Mouse (Mus musculus): ENCODE results near the gene Foxa3. TPM values are rescaled to one million over a fixed set of nuclear protein-coding genes. Genes with fewer than 3 reads are reported as not detected.
"Not testable (repeated sequence)": the region's sequence is repeated elsewhere in the genome, so short reads cannot be mapped to it uniquely, and the experiment has no call there.

The Foxa3 gene
- total RNA-seq (2022), result under 1 TPM in 1 of 4 experiments, not detected in 3; 0.12 TPM

- DNase-seq, result peak; percentile 52
Observed at GRCm38 (mm10) chr7:19023357-19023814, at the start of gene Foxa3. Gene Foxa3, minus strand, starts transcription at chr7:19023538.

- not testable (repeated sequence) for DNase-seq
Observed at GRCm38 (mm10) chr7:19071024-19071423, 47.7 kb upstream of the Foxa3 start.

DNA sequence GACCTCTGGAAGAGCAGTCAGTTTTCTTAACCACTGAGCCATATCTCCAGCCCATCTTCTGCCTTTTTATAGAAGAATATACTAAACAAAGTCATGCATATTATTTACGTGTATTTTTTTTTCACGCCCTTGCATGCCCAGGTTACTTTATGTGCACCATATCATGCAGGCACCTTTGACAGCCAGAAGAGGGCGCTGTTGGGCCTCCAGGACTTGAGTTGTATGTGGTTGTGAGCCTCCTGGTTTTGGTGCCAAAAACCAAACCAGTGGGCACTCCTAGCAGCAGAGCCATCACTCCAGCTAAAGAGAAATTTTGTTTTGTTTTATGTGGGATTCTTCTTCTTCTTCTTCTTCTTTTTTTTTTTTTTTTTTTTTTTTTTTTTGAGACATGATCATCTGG is 46.2 kb upstream of the Foxa3 start:
- DNase-seq, result no peak

DNA sequence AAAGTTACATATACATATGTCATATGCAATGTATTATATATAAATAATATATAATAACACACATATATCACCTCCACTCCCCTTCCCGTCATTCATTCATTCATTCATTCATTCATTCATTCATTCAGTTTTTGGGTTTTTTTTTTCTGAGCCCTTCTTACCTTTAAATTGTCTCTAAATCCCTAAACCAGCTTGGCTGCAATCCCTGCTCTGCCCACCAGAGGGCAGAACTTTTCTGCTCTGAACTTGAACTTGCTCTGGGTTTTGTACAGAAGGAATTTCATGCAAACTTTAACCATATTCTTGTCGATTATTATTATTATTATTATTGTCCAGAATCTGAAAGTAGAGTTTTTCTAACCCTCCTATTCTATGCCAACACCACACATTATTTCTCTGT is 45.4 kb upstream of the Foxa3 start:
- DNase-seq, result no peak

DNA sequence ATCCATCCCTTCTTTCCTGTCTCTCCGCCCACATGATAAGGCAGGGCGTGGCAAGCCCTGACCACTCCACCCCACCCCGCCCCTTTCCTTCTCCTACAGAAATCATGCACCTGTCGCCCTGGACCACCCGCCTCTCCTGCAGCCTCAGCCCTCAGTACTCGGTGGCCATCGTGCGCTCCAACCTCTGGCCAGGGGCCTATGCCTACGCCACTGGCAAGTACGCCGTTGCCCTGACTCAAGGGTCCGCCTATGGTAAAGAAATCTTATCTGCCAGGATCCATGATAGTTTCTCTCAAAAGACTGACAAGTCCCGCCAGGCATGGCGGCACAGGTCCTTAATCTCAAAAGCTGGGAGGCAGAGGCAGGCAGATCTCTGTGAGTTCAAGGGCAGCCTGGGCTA is 44.6 kb upstream of the Foxa3 start:
- DNase-seq, result no peak

GRCm38 (mm10) chr7:19067063-19067462 is 43.7 kb upstream of the Foxa3 start:
- DNase-seq, result no peak

- DNase-seq, result no peak
Observed at GRCm38 (mm10) chr7:19065896-19066295, 42.6 kb upstream of the Foxa3 start.

GRCm38 (mm10) chr7:19057405-19057804 is 34.1 kb upstream of the Foxa3 start:
- no peak for DNase-seq

- DNase-seq, result no peak
Observed at GRCm38 (mm10) chr7:19055108-19055507, 31.8 kb upstream of the Foxa3 start.

DNA sequence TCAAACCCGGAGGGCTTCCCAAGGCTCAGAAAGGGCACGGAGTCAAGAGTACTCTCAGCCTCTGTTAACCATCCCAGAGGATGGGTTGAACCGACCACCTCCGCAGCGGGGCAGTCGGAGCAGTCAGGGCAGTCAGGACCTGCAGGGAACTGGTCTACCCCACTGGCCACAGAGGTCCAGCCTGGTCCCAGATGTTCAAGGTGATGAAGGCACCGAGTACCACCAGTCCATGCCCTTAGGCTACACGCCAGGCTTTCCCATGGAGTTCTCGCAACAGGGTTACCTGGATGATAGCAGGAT is 31.4 kb upstream of the Foxa3 start:
- no peak for DNase-seq

DNA sequence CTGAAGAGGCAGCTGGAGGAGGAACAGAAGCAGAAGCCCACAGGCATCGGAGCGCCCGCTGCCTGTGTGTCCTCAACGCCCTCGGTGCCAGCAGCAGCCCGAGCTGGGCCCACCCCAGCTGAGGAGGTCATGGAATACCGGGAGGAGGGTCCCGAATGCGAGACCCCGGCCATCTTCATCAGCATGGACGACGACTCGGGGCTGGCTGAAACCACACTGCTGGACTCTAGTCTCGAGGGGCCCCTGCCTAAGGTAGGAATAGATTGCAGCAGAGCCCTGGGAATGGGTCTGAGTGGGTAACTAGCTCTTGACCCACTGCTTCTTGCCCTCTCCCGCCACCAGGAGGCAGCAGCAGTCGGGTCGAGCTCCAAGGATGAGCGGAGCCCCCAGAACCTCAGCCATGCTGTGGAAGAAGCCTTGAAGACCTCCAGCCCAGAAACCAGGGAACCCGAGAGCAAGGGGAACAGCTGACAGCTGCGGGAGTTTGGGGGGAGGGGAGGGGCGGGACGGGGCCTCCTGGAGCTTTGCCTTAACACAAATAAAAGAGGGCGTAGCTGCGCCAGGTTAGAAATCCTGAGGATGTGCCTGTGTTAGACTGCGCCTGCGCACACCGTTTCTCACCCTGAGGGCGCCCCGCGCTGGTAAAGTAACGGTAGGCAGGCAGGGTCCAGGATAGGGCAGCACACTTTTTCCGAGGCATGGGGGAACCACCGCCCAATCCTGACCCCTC is 30.9 kb upstream of the Foxa3 start, which contains the start of gene Rsph6a:
TSS of gene Rsph6a (plus strand) at position 644 of the 730 bp plus-strand sequence.
- DNase-seq, result no peak

- no peak for DNase-seq
Observed at GRCm38 (mm10) chr7:19053136-19053532, 29.8 kb upstream of the Foxa3 start.

DNA sequence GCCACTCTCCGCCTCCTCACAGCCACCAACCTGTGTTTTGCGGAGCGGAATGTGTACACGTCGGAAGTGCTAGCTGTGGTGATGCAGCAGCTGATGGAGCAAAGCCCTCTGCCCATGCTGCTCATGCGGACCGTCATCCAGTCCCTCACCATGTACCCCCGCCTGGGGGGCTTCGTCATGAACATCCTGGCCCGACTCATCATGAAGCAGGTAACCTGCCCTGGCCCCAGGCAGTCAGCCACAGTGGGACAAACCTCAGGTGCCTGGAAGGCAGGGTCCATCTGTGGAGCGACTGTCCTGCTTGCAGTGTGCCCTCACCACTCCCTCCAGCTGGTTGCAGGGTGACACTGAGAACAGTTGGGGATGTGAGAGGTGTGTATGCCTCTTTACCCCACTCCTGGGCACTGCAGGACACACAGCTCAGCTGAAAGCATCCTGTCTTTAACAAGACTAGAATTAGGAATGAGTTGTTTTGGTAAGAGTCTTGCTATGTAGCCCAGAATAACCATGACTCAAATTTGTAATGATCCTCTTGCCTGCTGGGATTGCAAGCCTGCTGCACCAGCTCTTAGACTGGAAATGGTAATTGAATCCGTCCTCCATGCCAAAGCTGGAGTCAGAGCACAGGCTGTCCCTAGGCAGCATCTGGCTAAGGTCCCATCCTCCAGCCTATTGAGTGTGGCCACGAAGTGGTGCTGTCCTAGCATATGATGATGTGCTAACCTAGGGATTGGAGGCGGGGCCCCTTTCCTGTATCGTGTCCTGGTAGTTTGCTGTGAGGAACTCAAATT is 29.2 kb upstream of the Foxa3 start:
- no peak for DNase-seq

DNA sequence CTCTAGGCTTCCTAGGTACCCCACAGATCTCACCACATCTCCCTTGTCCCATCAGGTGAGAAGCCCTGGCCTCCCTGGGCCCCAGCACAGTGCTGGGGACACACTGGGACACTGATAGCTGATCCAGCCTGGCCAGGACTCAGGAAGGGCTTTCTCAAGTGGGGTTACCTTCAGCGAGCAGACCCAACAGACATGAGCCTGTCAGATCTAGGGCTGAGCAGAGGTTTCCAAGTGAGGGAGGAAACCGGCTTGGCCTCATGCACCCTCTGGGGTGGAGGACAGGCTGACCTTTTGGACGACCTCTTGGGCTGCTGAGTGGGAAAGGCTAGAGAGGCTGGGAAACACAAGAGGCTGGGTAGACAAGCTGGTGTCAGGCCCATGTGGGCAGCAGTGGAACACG is 27.8 kb upstream of the Foxa3 start:
- DNase-seq, result no peak

DNA sequence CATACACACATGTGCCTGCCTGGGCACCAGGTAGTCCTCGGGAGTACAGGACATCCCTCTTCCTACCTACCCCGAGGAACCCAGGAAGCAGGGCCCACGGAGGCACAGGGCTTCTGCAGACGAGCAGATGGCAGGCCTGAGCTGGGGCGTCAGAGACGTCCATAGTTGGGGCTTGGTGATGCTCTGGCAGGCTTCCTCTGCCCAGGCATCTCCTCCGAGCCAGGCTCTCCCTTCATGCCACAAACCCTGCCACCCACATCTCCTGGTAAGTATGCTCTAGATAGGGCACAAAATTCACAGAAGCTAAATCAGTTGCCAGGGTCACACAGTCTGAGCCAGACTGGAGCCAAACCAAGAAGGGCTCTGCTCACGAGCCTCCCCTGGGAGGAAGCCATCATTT is 26.8 kb upstream of the Foxa3 start:
- DNase-seq, result no peak

DNA sequence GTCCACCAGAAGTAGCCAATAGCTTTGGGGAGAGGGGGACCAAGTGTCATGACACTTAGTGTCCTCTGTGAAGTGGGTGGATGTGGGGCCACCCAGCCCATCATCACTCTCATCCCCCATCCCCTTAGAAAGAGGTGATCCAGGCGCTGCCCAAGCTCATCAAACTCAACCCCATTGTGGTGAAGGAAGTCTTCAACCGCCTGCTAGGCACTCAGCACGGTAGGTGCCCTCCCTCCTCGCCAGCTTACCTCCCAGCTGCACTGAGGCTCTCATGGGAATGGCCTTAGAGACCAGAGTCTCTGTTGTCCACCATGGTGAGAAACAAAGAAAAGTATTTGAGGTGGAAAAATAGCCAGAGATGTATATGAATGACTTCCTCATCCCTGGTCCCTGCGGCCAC is 25.9 kb upstream of the Foxa3 start:
- no peak for DNase-seq

- DNase-seq, result no peak
Observed at GRCm38 (mm10) chr7:19048006-19048527, 24.7 kb upstream of the Foxa3 start.

DNA sequence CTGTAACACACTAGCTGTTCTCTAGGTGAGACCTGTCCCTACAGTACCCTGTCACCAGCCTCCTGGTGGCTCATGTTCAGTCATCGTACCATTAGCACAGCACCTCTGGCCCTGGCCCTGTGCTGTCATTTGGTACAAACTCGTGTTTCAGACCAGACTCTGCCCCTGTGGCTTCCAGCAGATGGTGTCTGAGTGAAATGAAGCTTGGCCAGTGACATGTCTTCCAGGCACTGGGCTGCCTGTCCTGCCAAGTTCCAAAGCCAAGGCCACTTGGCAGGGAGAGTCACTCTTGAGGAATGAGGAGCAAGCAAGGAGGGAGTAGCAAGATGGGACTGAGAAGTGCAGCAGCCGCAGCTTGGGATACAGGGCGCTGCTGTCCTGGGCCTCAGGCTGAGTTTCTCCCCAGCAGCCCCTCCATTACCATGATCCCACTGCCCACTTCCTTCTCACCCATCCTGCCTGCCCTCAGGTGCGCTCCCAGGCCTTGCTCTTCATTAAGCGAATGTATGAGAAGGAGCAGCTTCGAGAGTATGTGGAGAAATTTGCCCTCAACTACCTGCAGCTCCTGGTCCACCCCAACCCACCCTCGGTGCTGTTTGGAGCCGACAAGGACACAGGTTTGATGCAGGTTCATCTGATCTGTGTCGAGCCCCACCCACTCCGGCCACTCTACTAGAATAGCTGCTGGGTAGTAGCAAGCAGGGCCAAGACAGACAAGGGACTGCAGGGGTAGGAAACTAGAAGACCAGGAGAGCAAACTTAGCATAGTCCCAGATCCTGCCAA is 23.1 kb upstream of the Foxa3 start:
- DNase-seq, result peak; percentile 86

GRCm38 (mm10) chr7:19044616-19045015 is 21.3 kb upstream of the Foxa3 start:
- peak; percentile 50 for DNase-seq

GRCm38 (mm10) chr7:19031641-19032040 is 8.3 kb upstream of the Foxa3 start:
- DNase-seq, result no peak

DNA sequence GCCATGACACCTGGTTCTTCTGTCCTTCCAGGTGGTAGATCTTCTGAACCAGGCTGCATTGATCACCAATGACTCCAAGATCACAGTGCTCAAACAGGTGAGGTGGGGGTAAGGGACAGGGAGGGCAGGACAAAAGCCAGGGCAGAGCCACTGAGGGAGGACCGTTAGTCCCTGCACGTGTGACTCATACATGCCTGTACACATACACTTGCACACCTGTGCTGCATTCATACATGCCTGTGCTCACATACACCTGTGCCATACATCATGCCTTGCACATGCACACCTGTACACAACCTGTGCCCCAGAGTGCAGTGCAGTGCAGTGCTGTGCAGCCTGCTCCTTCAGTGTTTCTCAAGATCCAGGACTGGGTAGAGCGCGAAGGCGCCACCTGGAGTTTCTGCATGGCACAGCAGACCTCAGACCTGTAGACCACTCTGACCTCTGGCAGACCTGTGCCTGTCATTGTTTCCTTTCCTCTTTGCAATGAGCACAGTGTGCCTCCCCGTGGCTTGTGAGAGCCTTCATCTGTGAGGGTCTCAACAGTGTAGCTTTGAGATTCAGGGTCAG is 5.8 kb upstream of the Foxa3 start:
- no peak for DNase-seq

GRCm38 (mm10) chr7:19028067-19028466 is 4.7 kb upstream of the Foxa3 start:
- DNase-seq, result no peak
